Mouse (Mus musculus) midbrain, postnatal 0 days (tissue): ENCODE data around the gene Pex12. TPM values are rescaled to one million over a fixed set of nuclear protein-coding genes. Genes with fewer than 3 reads are reported as not detected.

Experiments used
- ATAC-seq: fragments of 200-750 bp; cut with Nextera tagmentation; 2 replicates; pipeline ENCODE4 v1.8.0; 2017; ENCODE audit warnings: moderate number of reproducible peaks, mild to moderate bottlenecking, moderate TSS enrichment, moderate library complexity; ENCODE audit not compliant: low FRiP score
- DNase-seq: peaks from one replicate; pipeline ENCODE4 v3.0.0-alpha.2; 2015; ENCODE audit warnings: low spot score
- H3K27ac ChIP-seq: fragments of 300-500 bp; sonication (generic); 2 replicates; pipeline ENCODE4 v1.5.1; 2014; ENCODE audit warnings: low read depth, mild to moderate bottlenecking, low read length, mixed read lengths
- H3K27me3 ChIP-seq: fragments of 300-500 bp; sonication (generic); 2 replicates; pipeline ENCODE4 v1.6.1; 2014; ENCODE audit warnings: low read length, control low read depth, mixed read lengths; ENCODE audit not compliant: insufficient read depth
- H3K36me3 ChIP-seq: fragments of 300-500 bp; sonication (generic); 2 replicates; pipeline ENCODE4 v1.6.1; 2014; ENCODE audit warnings: low read length, control low read depth, mixed read lengths; ENCODE audit not compliant: insufficient read depth
- H3K4me1 ChIP-seq: fragments of 300-500 bp; sonication (generic); 2 replicates; pipeline ENCODE4 v1.6.1; 2014; ENCODE audit warnings: mild to moderate bottlenecking, control low read depth, antibody characterized with exemption, low read length, mixed read lengths; ENCODE audit not compliant: insufficient read depth
- H3K4me2 ChIP-seq: fragments of 300-500 bp; sonication (generic); 2 replicates; pipeline ENCODE4 v1.6.1; 2014; ENCODE audit warnings: low read depth, mild to moderate bottlenecking, low read length, mixed read lengths; ENCODE audit not compliant: poor library complexity, severe bottlenecking
- H3K4me3 ChIP-seq: fragments of 300-500 bp; sonication (generic); 2 replicates; pipeline ENCODE4 v1.5.1; 2014; ENCODE audit warnings: low read depth, mild to moderate bottlenecking, low read length, moderate library complexity
- H3K9ac ChIP-seq: fragments of 300-500 bp; sonication (generic); replicated peaks from 2 replicates; pipeline ENCODE4 v1.6.1; 2014; ENCODE audit warnings: mild to moderate bottlenecking, low read length, moderate library complexity, mixed read lengths; ENCODE audit not compliant: poor library complexity, severe bottlenecking
- H3K9me3 ChIP-seq: fragments of 300-500 bp; sonication (generic); 2 replicates; pipeline ENCODE4 v1.6.1; 2016; ENCODE audit warnings: low read length, control low read depth
- CTCF ChIP-seq: IDR thresholded peaks from 2 replicates; pipeline ENCODE4 v1.5.1; 2016; ENCODE audit warnings: antibody characterized with exemption, mild to moderate bottlenecking
- WGBS: fragments of 180-500 bp; shearing (Covaris S2); extraction: QIAGEN DNeasy Blood & Tissue Kit; methylation state at CpG from one replicate; pipeline ENCODE4 v1.1.7; 2014; 5-methylcytosine and 5-hydroxymethylcytosine counted together
- polyA plus RNA-seq: library from polyadenylated mRNA; unstranded; fragments of >200 nt; fragmentation: Nextera tagmentation; extraction: Ambion mirVana; gene quantifications from 2 replicates; pipeline ENCODE4 v1.2.1, GENCODE M21; 2015
- total RNA-seq: library from RNA; depleted of rRNA; stranded (reverse); fragments of >200 nt; gene quantifications from 2 replicates; pipeline ENCODE4 v1.2.3, GENCODE M21; 2014

Gene Pex12
- total and polyA plus RNA-seq, 2 experiments from 2014 or later = 9.5 to 10.4 TPM

- H3K27me3 ChIP-seq = no peaks in the 10 kb centered on the region
- peaks cover 47% of the 10 kb centered on the region for H3K36me3 ChIP-seq
- 92% methylated on average over 4 of the region's 4 CpGs for WGBS
- H3K9me3 ChIP-seq = no peaks in the 10 kb centered on the region
- no peaks in the 10 kb centered on the region for H3K4me1 ChIP-seq
- H3K4me2 ChIP-seq = no peak overlapping the region
- no peak for ATAC-seq
- no peak overlapping the region for H3K4me3 ChIP-seq
- H3K27ac ChIP-seq = no peak overlapping the region
- no peak for TF ChIP-seq CTCF
- no peak overlapping the region for H3K9ac ChIP-seq
- DNase-seq = no peak
These were observed 16.7 kb upstream of the Pex12 start for GRCm38 (mm10) chr11:83319048-83319447.

GRCm38 (mm10) chr11:83312471-83312870 is 10.1 kb upstream of the Pex12 start:
- WGBS = 56% methylated on average over 5 of the region's 5 CpGs
- H3K4me3 ChIP-seq = no peak overlapping the region
- DNase-seq (no peak), ATAC-seq (no peak)
- no peak for TF ChIP-seq CTCF
- no peak overlapping the region for H3K27ac ChIP-seq
- H3K9me3 ChIP-seq = no peaks in the 10 kb centered on the region
- no peak overlapping the region for H3K4me2 ChIP-seq
- H3K4me1 ChIP-seq = no peaks in the 10 kb centered on the region
- H3K9ac ChIP-seq = no peak overlapping the region
- H3K27me3 ChIP-seq = no peaks in the 10 kb centered on the region
- peaks cover 16% of the 10 kb centered on the region for H3K36me3 ChIP-seq

- DNase-seq = no peak
- Histone ChIP-seq H3K27me3 (no peaks in the 10 kb centered on the region), H3K4me2 (no peak overlapping the region), H3K36me3 (peaks cover 7% of the 10 kb centered on the region; the same call in 1 of the 2 replicates), H3K27ac (no peak overlapping the region), H3K9ac (no peak overlapping the region), H3K4me1 (peaks cover 8% of the 10 kb centered on the region; the same call in 1 of the 2 replicates), H3K4me3 (no peak overlapping the region), H3K9me3 (no peaks in the 10 kb centered on the region)
- no peak for TF ChIP-seq CTCF
- 82% methylated on average over 4 of the region's 4 CpGs for WGBS
- ATAC-seq = no peak
These were observed 4.4 kb upstream of the Pex12 start for GRCm38 (mm10) chr11:83306700-83307253.

- WGBS = 87% methylated on average over 2 of the region's 2 CpGs
These were observed 2.1 kb upstream of the Pex12 start for GRCm38 (mm10) chr11:83304485-83304884.

GRCm38 (mm10) chr11:83303751-83304150 is 1.4 kb upstream of the Pex12 start:
- no peaks in the 10 kb centered on the region for H3K9me3 ChIP-seq
- H3K27me3 ChIP-seq = no peaks in the 10 kb centered on the region
- H3K9ac ChIP-seq = peak overlapping the region; percentile 94; the same call in 1 of the 2 replicates
- H3K4me2 ChIP-seq = peak overlapping the region; percentile 57
- peak overlapping the region; percentile 81 for H3K4me3 ChIP-seq
- peaks cover 7% of the 10 kb centered on the region; the same call in 1 of the 2 replicates for H3K36me3 ChIP-seq
- no peak for TF ChIP-seq CTCF
- H3K27ac ChIP-seq = no peak overlapping the region
- 68% methylated on average over 5 of the region's 5 CpGs for WGBS
- H3K4me1 ChIP-seq = peaks cover 8% of the 10 kb centered on the region; the same call in 1 of the 2 replicates
- no peak for DNase-seq
- no peak for ATAC-seq

More at GRCm38 (mm10) chr11:83304485-83304884, 2.1 kb upstream of the Pex12 start:
- H3K4me2 ChIP-seq = peak overlapping the region; percentile 57
- H3K4me1 ChIP-seq = peaks cover 8% of the 10 kb centered on the region; the same call in 1 of the 2 replicates
- H3K9me3 ChIP-seq = no peaks in the 10 kb centered on the region
- H3K27me3 ChIP-seq = no peaks in the 10 kb centered on the region
- ATAC-seq (no peak), DNase-seq (no peak)
- peaks cover 7% of the 10 kb centered on the region; the same call in 1 of the 2 replicates for H3K36me3 ChIP-seq
- TF ChIP-seq CTCF = no peak
- H3K27ac ChIP-seq = no peak overlapping the region
- peak overlapping the region; percentile 44 for H3K9ac ChIP-seq
- H3K4me3 ChIP-seq = peak overlapping the region; percentile 81

GRCm38 (mm10) chr11:83302124-83302523 is 262 bp downstream of the Pex12 start:
- Histone ChIP-seq H3K4me1 (peaks cover 19% of the 10 kb centered on the region), H3K27me3 (no peaks in the 10 kb centered on the region), H3K4me2 (peak overlapping the region; percentile 57), H3K36me3 (no peaks in the 10 kb centered on the region), H3K9ac (peak overlapping the region; percentile 51; the same call in 1 of the 2 replicates), H3K9me3 (no peaks in the 10 kb centered on the region), H3K27ac (peak overlapping the region; percentile 95), H3K4me3 (peak overlapping the region; percentile 81)
- peak; percentile 28; the same call in 1 of the 2 replicates for TF ChIP-seq CTCF
- 13% methylated on average over 10 of the region's 10 CpGs for WGBS
- DNase-seq (no peak), ATAC-seq (no peak)
